In the genomic region with DNA sequence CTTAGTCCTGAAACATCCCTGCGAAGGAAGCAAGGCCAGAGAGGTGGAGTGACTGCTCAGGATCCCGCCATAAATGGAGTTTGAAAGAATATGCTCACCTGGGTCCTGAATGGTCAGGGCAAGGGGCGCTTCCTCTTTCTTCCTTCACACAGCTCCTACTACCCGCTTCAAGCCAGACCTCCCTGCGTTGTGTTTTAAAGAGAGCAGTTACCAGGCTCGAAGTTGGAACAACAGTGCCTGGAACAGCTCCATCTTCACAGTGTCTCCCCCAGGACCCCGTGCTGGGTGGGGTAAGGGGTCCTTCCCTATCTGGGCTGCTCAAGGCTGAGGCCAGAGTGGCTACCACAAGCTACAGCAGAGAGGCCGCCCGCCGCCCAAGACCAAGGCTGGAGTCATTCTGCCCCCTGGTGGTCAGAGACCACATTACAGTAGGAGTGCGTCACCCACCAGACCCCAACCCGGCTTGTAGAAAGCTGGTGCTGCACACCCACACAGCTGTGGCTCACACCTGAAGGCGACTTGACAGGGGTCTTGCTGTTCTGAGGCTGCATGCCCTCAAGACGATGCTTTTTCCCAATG, we compare ENCODE assay signal across 8 mouse cellular contexts. TPM values are rescaled to one million over a fixed set of nuclear protein-coding genes. Genes with fewer than 3 reads are reported as not detected.
DNase-seq lines count a peak whose midpoint lies in the region; ATAC-seq lines count a peak whose summit lies in the region.

No protein-coding gene starts in this region.

- H3K4me2 ChIP-seq in hindbrain, embryonic 14.5 days (replicated peaks), result no peak overlapping the region

- ATAC-seq in hindbrain, embryonic 14.5 days (ENCODE audit: low FRiP score), result peak; percentile 29; the same call in 1 of the 2 replicates
- peak; percentile 70 for ATAC-seq in megakaryocyte progenitor cell, adult 5-6 weeks (replicated peaks; ENCODE audit: poor library complexity)

- H3K36me3 ChIP-seq in hindbrain, embryonic 14.5 days (replicated peaks; ENCODE audit: control insufficient read depth, insufficient read depth), result no peaks in the 10 kb centered on the region

- H3K27ac ChIP-seq in hindbrain, embryonic 14.5 days, result no peak overlapping the region

- DNase-seq in MN1 (ENCODE audit: low spot score), result peak; percentile 66
- peak; percentile 72 for DNase-seq in cerebellum, adult 8-10 months
- DNase-seq in frontal cortex, postnatal 25 days (ENCODE audit: low spot score in 2 of 2), result peak; percentile 76 to 79
- peak; percentile 91 for DNase-seq in hindbrain, embryonic 14.5 days (ENCODE audit: low spot score)
- DNase-seq in left cerebral cortex, adult 8-10 months (ENCODE audit: low spot score in 2 of 2), result peak; percentile 50 to 73
- DNase-seq in right cerebral cortex, postnatal 14 days, result peak; percentile 82
- DNase-seq in urinary bladder, postnatal 25 days (ENCODE audit: low spot score), result peak; percentile 84

- 35% methylated on average over 14 of the region's 14 CpGs for WGBS in hindbrain, embryonic 14.5 days

- H3K9me3 ChIP-seq in hindbrain, embryonic 14.5 days (ENCODE audit: control insufficient read depth, low read length), result no peaks in the 10 kb centered on the region

- peaks cover 4% of the 10 kb centered on the region; the same call in 1 of the 2 replicates for H3K27me3 ChIP-seq in hindbrain, embryonic 14.5 days (ENCODE audit: control insufficient read depth, insufficient read depth, low read length)

- H3K4me1 ChIP-seq in hindbrain, embryonic 14.5 days (replicated peaks; ENCODE audit: control insufficient read depth, insufficient read depth, low read length), result peaks cover 21% of the 10 kb centered on the region

- no peak overlapping the region for H3K4me3 ChIP-seq in hindbrain, embryonic 14.5 days (replicated peaks; ENCODE audit: low read length)

- no peak overlapping the region for H3K9ac ChIP-seq in hindbrain, embryonic 14.5 days

RNA-seq across cellular contexts. Expression of a gene that starts 5.3 kb away (rescaled TPM):
- 293 and 336 TPM in 2 replicates for polyA plus RNA-seq in hindbrain, embryonic 14.5 days (2014; fragmentation: Nextera tagmentation; extraction: Ambion mirVana)
- total RNA-seq in left cerebral cortex, adult 8-10 months (2022), result 10 to 100 TPM; 16.4 to 17.3 (median 16.9) TPM
- 0.61 and 0.79 TPM in 2 replicates for total RNA-seq in megakaryocyte progenitor cell, adult 5-6 weeks (2015)
- total RNA-seq in megakaryocyte progenitor cell, adult 5-6 weeks (2017), result 0.41 and 0.58 TPM in 2 replicates

RNA-seq across cellular contexts. Expression of a gene that starts 7.3 kb away (rescaled TPM):
- polyA plus RNA-seq in hindbrain, embryonic 14.5 days (2014; fragmentation: Nextera tagmentation; extraction: Ambion mirVana), result 0.90 and 1.0 TPM in 2 replicates
- total RNA-seq in left cerebral cortex, adult 8-10 months (2022), result 1 to 10 TPM in 3 of 4 experiments, under 1 TPM in 1; 0.78 to 1.8 (median 1.2) TPM
- total RNA-seq in megakaryocyte progenitor cell, adult 5-6 weeks (2015), result 0.12 and 1.5 TPM in 2 replicates
- total RNA-seq in megakaryocyte progenitor cell, adult 5-6 weeks (2017), result 0.64 TPM in 1 of 2 replicates, not detected in the other

RNA-seq across cellular contexts. Expression of a gene that starts 36.8 kb away (rescaled TPM):
- polyA plus RNA-seq in hindbrain, embryonic 14.5 days (2014; fragmentation: Nextera tagmentation; extraction: Ambion mirVana), result 0.57 and 0.87 TPM in 2 replicates
- total RNA-seq in left cerebral cortex, adult 8-10 months (2022), result not detected
- 0.81 and 2.2 TPM in 2 replicates for total RNA-seq in megakaryocyte progenitor cell, adult 5-6 weeks (2015)
- not detected in 2 replicates for total RNA-seq in megakaryocyte progenitor cell, adult 5-6 weeks (2017)

Comparison
In these comparisons a context has a peak if more than half of its experiments do, and no peak if none do; other contexts are left out.
1. RNA of a gene that starts 5.3 kb away (total RNA-seq): 16.4 to 17.3 TPM in left cerebral cortex, adult 8-10 months; 0.41 to 0.79 TPM in megakaryocyte progenitor cell, adult 5-6 weeks; every median in the first group is over 4 times any median in the second.
2. Peak in every context shown above with its lines, with median percentiles within 50 percentile points of each other: DNase-seq.